Mouse (Mus musculus): ENCODE data around the gene Pum2.

Pum2 gene

DNA sequence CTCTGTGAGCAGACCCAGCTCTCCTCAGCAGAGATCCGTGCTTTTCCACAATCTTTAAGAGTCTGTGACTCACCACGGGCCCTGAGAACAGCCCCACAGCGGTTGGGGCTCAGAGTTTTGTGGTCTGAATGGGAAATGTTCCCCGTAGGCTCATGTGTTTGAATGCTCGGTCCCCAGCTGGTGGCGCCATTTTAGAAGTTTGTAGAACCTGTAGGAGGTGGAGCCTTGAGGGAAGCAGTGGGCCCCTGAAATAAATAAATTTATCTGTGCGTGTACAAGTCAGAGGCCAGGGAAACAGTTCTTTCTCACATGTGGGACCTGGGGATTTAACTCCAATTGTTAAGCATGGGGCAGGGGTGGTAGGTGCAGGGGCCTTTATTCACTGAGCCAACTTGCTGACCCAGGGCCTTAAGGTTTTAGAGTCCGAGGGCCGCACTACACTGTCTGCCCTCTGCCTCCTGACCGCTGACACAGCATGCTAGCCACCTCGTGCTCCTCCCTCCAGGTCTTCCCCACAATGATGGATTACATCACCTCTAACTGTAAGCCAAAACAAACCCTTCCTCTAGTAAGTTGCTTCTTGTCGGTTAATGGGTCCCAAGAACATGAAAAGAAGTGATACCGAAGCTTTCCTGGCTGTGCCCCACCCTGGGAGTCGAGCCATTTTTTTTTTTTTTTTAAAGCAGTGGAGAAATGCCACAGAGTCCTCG lies 90.4 kb downstream of the Pum2 start:
- peak; percentile 78 for DNase-seq

DNA sequence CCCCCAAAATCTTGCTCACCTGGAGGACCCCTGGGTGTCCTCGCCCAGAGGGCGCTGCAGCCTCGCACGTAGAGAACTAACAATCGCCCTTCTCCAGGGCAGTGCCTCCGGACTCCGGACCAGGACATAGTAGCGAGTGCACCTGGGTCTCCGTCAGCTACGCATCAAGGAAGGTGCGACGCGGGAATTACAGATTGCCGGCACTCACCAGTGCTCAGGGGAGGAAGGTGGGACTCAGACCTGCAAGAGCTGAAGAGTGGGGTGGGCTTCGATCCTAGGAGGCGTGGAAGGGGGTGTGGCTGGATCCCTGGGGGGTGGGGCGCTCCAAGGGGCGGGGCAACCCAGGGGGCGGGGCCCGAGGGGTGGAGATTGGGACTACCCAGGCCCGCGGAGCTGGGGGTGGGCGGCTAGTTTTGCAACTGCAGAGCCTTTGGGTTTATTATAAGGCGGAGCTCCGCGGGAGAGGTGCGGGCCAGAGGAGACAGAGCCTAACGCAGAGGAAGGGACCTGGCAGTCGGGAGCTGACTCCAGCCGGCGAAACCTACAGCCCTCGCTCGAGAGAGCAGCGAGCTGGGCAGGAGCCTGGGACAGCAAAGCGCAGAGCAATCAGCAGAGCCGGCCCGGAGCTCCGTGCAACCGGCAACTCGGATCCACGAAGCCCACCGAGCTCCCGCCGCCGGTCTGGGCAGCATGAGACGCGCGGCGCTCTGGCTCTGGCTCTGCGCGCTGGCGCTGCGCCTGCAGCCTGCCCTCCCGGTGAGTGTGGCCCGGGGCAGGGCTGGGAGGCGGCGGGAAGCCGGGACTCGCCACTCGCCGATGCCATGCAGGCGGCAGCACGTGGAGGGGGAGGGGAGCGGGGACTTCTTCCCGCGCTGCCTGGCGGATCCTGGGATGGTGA lies 97.3 kb downstream of the Pum2 start, which contains the start of gene Sdc1:
TSS of gene Sdc1 (plus strand) at position 378 of the 898 bp plus-strand sequence.
- DNase-seq = peak; percentile 97

DNA sequence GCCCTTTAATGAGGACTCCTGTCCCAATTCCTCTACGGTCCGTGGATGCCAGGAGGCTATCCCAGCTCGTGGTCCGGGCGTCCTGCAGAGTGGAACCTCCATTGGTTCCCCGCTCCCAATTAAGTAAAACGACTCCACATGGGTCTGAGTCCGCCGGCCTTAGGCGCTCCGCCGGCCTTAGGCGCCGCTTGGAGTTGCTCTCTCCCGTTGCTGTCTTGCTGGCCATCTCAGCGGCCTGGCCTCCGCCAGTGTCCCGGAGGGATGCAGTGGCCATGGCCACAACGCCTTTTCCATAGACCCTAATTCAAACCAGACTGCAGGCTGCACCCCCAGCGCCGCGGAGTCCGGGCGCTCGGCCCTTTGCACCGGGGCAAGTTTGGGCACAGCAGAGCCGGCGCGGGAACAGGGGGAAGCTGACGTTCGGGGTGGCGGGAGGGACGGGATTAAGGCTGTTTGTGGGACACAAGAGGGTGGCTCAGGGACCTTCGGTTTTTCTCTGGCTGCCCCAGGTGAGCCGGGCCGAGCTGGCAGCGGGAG lies 98.0 kb downstream of the Pum2 start:
- peak; percentile 90 for DNase-seq

DNA sequence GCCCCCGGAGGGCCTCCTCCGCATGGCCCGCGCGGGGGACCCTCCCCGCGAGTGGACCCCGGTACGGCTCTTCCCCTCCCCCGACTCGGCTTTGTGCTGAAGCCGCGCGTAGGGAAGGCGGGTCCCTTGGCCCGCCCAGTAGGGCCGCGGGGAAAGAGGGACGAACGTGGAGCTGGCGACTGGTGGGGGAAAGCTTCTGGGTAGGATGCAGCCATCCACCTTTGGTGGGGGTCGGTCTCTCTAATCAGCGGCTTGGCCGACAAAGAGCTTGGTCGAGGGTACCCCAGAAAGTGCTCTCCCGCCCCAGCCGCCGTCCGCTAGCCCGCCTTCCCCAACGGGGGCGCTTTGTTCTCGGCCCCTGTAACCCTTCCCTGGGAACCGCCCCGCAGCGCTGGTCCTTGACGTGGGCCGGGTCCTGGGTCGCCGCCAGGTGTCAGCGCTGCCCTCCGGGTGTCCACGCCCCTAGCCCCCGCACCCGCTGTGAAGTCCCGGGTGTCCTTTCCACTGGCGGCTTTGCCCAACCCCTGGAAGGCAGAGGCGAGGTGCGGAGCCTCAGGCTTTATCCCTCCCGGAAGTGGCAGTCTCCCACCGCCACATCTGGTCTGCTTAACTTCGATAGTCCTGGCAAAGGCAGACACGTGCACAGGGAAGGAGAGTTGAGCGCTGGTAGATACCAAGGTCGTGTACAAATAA lies 98.7 kb downstream of the Pum2 start:
- peak; percentile 95 for DNase-seq

DNA sequence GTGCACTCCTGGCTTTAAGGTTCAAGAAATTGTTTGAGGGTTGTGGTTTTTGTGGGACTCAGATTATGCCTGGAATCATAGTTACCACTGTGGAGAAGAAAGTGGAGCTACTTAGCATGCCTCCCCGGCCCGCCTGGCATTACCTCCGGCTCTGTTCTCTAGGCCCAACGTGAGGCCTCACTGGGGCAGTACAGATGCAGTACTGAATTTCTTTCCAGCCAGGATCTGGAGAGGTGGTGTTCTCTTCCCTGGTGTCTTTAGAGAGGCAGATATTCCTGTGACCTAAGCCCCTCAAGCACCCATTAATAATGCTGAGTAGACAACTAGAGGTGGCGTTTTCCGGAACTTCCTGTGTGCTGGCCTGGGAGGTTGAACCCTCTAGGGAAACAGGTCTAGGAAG lies 99.4 kb downstream of the Pum2 start:
- peak; percentile 70 for DNase-seq

DNA sequence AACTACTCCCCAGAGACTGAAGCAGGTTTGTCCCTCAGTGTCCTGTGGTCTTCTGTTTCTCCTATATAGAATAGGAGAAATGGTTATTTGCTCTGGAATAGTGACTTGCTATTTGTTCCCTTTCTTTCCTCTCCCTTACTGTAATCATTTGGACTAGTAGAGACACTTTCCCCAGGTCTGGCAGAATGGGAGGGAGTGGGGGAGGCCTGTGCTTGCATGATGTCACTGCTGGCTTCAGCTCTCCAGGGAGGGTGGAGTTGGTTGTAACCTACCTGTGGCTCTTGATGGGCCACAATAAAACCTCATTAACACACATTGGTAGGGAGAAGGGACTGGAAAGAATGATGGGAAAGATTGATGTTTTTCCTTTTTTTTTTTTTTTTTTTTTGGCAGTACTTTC lies 100.2 kb downstream of the Pum2 start:
- DNase-seq = peak; percentile 85

DNA sequence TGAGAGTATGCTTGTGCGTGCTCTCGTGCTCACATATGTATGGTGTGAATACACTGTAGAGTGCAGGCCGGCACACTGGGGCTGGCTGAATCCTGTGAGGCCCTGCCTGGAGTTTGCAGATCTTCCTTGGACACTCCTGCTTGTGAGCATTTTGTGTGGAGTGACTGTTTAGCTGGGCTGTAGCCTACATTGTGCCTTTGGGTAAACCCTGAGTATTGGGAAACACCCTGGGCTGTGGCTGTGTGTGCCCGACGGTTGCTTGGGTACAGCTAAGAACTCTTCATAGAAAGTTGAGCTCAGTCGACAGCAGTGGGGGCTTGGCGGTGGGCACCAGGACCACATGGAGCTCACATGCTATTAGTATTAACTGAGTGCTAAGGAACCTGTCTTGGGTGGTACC lies 102.3 kb downstream of the Pum2 start:
- no peak for DNase-seq

DNA sequence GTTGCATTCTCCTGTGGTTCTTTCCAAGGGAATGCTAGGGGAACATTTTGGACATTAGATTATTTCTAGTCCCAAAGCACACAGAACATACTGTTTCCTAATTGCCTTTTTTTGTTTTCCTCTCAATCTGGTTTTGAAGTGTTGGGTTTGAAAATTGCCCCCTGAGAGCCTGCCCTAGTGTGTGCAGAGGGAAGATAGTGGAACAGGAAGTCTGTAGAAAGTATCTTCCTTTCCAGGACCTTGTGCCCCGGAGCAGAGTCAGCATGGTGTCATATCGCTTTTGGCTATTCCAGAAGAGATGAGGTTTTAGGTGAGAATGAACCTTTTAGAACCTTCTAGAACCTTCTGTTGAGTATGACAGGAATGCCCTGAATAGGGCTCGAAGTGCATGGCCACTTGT lies 102.8 kb downstream of the Pum2 start:
- DNase-seq = no peak

DNA sequence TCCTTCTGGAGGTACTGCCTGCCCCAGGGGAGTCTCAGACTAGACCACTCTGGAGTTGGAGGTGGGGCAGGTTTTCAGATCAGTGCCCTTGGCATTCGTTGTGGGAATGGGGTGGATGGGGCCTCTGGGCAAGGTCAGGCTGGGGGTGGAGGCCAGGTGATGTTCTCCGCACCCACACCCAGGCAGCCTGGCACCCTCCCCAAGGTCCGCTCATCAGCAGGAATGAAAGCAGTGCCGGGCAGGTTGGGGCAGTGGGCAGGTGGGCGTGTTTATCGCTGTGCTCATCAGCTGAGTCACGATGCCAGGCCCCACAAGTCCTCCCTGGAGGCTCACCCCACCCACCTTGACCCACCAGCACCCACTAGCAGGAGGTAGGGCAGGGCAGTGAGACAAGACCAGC lies 104.2 kb downstream of the Pum2 start:
- DNase-seq = no peak

DNA sequence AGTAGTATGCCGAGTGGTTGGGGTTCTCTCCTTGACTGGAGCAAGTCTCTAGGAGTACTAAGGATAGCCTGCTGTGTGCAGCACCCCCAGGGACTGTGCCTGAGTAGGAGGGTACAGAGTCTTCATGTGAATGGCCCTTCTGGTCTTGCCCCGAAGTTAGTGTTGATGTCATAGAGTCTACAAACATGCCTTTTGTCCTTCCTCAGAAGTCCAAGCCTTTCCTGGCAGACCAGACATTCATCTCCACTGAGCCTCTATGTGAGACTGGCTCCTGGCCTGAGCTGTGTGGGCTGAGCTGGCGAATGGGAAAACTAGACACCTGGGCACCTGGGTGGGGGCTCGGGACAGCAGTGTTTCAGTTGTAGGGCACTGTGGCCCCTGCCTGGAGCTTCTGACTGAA lies 105.9 kb downstream of the Pum2 start:
- DNase-seq = no peak

DNA sequence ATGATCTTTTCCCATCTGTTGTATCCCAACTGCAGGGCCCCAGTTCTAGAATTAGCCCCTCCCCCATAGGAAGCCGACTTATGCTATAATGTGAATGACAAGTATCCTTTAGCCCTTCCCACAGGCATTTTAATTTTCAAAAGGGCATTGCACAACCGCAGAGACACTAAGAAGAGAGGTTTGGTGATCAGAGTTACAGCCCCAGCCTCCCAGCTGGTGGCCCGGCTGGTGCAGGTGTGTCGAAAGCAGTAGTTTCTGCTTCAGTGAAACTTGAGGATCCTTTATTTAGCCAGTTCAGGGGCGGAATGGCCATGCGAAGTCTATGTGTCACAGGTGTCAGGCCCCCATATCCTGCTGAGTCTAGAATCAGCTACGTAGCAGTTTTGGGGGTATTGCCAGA lies 107.2 kb downstream of the Pum2 start:
- no peak for DNase-seq

DNA sequence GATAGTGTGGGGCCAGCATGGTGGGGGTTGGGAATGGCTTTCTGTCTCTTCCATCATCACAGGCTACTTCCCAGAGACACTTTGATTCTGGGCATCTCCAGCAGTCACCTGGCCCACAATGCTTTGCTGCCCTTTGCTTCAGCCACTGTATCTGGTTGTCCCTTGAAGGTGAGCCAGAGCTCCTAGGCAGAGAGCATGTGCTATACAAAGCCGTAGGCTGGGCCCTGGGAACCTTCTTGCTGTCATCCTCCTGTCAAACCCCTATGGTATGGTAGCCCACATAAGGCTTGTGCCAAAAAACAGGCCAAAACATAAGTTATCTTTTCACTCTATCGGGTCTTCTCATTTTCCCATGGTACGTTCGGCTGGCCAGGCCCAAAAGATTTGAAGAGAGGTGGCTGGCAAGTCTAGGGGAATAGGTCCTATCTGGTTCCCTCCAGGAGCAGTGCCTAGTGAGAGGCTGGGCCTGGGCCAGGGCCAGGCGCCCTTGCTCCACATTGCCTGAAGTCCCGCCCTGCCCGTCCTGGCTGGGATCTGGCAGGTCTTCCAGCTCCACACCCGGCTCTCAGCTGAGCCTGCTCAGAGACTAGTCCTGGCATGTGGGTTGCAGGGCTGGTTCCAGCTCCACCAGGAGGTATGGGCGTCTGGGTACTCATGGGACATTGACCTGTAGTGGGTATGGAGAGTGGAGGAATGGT lies 107.9 kb downstream of the Pum2 start:
- DNase-seq = peak; percentile 98

DNA sequence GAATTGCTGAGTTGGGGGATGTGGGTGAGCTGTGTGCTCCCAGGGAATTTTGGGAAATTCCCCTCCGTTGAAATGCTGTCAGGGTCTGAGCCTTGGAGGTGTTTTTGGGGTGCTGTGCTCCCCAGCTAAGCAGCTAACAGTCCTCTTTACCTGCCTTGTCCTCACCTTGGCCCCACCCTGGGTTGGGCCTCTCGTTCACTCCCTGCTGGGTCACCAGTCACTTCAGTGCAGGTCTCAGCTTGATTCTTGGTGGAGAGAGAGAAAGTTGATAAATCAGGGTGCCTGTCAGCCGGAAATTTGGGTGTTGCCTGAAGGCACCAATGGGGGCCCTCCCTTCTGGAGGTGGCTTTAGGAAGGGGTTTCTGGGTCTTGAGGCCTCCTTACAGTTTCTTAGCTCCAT lies 108.6 kb downstream of the Pum2 start:
- DNase-seq = no peak

DNA sequence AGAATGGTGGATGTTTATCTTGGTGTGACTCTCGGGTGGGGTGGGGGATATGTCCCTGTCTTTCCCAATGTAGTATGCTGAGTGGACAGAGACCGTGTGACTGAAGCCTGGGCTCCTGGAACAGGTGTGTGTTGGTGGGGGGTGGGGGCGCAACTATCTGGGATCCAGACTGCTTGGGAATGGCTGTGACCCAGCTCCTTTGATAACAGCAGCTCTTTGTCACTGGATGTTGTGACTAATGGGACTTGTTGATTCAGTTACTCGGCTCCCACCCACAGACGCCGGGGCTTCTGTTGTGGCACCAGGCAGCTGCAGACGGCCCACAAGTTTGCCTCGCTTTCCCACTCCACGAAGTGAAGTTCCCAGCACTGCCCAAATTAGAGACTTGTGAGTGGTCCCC lies 110.3 kb downstream of the Pum2 start:
- no peak for DNase-seq

DNA sequence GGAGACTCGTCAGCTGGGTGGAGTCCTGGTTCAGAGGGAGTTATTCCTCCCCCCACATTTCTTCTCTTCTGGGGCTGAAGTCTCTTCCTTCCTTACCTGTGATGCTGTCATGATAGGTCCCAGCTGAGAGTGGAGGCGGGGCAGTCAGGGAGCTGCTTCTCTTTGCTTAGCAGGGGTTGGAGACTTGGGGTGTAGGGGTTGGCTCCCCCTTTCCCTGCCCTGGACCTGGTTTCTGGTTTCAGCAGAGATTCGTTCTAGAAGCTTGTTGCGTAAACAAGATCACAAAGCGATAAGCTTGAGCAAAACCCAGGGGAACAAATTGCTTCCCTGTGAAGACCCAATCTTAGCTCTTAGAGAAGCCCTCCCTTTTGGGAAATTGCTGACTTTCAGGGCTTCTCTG lies 112.5 kb downstream of the Pum2 start:
- DNase-seq = no peak

DNA sequence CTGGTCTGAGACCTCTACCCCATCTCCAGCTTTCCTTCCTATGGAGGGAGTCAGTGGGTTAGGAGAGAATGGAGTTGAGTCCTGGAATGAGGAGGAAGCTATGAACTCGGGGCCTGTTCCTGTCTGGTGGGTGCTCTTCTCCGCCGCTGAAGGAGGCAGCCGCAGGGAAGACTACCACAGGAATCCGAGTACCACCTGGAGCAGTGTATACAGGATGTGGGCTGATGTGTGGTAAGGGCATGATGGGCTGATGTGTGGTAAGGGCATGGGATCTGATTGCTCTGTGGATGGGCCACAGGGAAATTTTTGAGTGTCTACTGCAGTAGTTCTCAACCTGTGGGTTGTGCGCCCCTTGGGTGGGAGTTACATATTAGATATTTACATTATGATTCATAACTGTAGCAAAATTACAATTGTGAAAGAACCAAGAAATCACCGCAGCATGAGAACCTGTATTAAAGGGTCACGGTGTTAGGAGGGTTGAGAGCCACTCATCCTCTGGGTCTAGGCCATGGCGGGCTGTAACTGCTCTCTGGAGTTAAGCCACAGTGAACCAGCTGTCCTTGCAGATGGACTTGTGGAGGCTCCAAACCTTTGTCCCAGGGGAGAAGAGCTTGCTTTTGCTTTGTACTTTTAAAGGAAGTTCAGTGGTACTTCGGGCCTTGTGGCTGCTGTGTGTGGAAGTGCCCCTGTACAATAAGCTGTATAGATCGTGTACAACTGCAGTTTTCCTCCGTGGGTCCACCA lies 113.2 kb downstream of the Pum2 start:
- no peak for DNase-seq

DNA sequence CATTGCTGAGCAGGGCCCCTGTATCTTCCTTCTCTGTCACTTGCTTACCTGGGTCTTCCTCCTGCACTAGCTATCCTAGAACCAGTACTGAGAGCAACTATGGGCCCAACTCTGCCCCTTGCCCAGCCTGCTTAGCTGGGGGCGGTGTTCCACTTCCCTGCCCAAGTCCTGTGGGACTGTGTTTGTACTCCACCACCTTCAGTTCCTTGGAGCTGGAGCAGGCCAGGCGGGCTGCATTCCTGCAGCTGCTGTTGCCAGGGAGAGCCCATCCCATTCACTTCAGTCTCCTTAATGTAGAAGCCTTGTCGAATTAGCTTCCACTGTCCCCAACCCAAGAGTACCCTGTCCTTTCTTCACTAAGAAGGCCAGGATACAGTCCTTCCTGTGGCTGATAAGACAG lies 114.5 kb downstream of the Pum2 start:
- DNase-seq = no peak

DNA sequence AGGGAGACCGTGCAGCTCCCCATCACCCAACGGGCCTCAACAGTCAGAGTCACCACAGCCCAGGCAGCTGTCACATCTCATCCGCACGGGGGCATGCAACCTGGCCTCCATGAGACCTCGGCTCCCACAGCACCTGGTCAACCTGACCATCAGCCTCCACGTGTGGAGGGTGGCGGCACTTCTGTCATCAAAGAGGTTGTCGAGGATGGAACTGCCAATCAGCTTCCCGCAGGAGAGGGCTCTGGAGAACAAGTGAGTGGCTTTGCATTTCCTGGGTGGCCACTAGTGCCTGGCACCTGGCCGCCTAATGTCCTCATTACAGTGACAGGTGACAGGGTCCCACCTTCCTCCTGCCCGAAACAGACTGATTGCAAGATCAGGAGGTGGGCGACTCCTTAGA lies 116.7 kb downstream of the Pum2 start:
- DNase-seq = no peak

DNA sequence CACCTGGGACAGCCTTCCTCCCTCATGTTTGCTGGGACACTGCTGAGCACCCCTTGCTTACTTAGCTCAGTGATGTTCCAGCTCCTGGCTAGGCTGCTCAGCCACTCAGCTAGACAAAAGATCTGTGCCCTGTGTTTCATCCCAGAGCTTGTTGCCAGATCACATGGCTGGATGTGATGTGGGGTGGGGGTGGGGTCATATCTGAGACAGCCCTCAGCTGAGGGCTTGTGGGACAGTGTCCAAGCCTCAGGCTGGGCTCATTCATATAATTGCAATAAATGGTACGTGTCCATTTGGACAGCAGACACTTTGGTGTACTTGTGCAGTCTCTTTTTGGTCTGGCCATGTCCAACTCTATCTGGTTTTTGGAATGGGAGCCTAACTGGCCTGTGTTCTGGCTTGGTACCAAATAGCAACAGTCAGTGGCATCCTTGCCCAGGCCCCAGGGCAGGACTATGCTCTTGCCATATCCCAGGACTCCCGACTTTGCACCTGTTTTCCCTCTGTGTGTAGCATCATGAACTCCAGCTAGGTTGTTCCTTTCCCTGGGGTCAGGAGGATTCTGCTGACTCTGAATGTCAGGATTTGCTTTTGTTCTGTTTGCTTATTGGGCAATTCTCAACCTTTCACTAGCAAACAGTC lies 119.6 kb downstream of the Pum2 start:
- no peak for DNase-seq

DNA sequence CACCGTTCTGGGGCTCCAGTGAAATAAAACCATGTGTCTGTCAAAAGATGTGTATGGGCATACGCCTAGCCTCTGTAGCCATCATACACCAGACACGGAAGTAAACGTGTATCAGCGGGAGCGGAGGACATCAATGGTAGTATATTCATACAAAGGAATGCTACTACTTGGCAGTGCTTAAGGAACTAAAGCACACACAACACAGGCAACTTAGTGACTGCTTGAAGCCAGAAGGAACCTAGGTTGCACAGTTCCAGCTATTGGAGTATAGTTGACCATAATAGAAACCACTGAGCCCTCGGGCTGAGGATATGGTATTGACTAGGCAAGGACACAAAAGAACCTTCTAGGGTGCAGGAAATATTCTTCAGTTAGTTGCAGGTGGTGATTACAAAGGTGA lies 124.0 kb downstream of the Pum2 start:
- no peak for DNase-seq

DNA sequence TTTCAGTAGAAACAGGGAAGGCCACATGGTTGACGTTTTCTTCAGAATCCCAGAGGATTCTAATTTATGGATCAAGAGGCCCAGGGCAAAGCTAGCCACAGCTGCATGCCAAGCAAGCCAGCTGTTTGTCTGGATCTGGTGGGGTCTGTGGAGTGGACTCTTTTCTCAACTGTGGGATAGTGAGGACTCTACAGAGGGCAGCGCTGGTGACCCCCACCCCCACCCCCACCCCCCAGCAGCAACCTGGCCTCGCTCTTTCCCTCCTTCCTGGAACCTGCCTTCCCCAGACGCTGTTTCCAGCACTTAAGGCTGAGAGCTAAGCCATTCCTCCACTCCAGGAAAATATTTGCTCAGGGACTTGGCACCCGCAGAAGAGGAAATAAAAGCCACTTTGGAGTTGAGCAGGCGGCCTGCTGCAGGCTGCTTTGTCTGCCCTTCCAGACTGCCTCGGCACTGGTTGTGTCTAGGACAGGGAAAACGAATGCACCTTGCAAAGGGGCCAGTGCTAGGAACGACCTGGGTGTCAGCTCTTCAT lies 124.6 kb downstream of the Pum2 start:
- DNase-seq = peak; percentile 94

All from heart, adult 11 months (tissue).